Mouse (Mus musculus): Measurements from ENCODE around the gene Ercc8. TPM values are rescaled to one million over a fixed set of nuclear protein-coding genes. Genes with fewer than 3 reads are reported as not detected.
A peak's percentile ranks its signal among the peaks of the same experiment; 100 is the strongest.

The Ercc8 gene
- 10 to 100 TPM; 19.9 to 24.0 TPM for total RNA-seq (2021)
- long read RNA-seq, experiment 1, transcript Ercc8-205 (11 exons, 2,395 nt) = major isoform, 6 of 17 reads
- long read RNA-seq, experiment 1, partial matches to known transcripts = 0 of 17 reads
- long read RNA-seq, experiment 1, other reads (novel, unspliced or antisense) = 6 of 17 reads
- long read RNA-seq, experiment 2, partial matches to known transcripts = 1 of 9 reads
- long read RNA-seq, experiment 2, other reads (novel, unspliced or antisense) = 0 of 9 reads

- DNase-seq (ENCODE audit: low spot score in 2 of 2) = peak; percentile 95 to 97
- intact Hi-C loops (cut with DNase I) = loop anchor here (10.0 kb wide), 2 partner anchors 274 to 1214 kb away; partner anchors contain the start of gene Dimt1
Measured at GRCm38 (mm10) chr13:108158465-108159240, at the start of gene Ercc8, which contains the start of gene Ndufaf2. Gene Ercc8, plus strand, starts transcription at chr13:108158731. Gene Ndufaf2, minus strand, starts transcription at chr13:108158623.

- intact Hi-C loops (cut with DNase I) = no loop called here
- no peak for DNase-seq (ENCODE audit: low spot score in 2 of 2)
Measured at GRCm38 (mm10) chr13:108110929-108111328, 47.6 kb upstream of the Ercc8 start.

- intact Hi-C loops (cut with DNase I) = no loop called here
- DNase-seq (ENCODE audit: low spot score in 2 of 2) = no peak
Measured at GRCm38 (mm10) chr13:108113536-108113935, 45.0 kb upstream of the Ercc8 start.

GRCm38 (mm10) chr13:108114257-108114656, 44.3 kb upstream of the Ercc8 start:
- DNase-seq (ENCODE audit: low spot score in 2 of 2) = no peak
- intact Hi-C loops (cut with DNase I) = no loop called here

GRCm38 (mm10) chr13:108117654-108118053, 40.9 kb upstream of the Ercc8 start:
- DNase-seq (ENCODE audit: low spot score in 2 of 2) = no peak
- intact Hi-C loops (cut with DNase I) = no loop called here

GRCm38 (mm10) chr13:108118188-108118587, 40.3 kb upstream of the Ercc8 start:
- no peak for DNase-seq (ENCODE audit: low spot score in 2 of 2)
- intact Hi-C loops (cut with DNase I) = no loop called here

GRCm38 (mm10) chr13:108119411-108120310, 38.9 kb upstream of the Ercc8 start:
- no peak for DNase-seq (ENCODE audit: low spot score in 2 of 2)
- intact Hi-C loops (cut with DNase I) = loop anchor here (10.0 kb wide), 1 partner anchor 145 kb away; no protein-coding TSS in a partner anchor

- DNase-seq (ENCODE audit: low spot score in 2 of 2) = no peak
- intact Hi-C loops (cut with DNase I) = loop anchor here (10.0 kb wide), 1 partner anchor 148 kb away; no protein-coding TSS in a partner anchor
Measured at GRCm38 (mm10) chr13:108123109-108123723, 35.3 kb upstream of the Ercc8 start.

- intact Hi-C loops (cut with DNase I) = loop anchor here (10.0 kb wide), 1 partner anchor 149 kb away; no protein-coding TSS in a partner anchor
- no peak for DNase-seq (ENCODE audit: low spot score in 2 of 2)
Measured at GRCm38 (mm10) chr13:108124096-108124495, 34.4 kb upstream of the Ercc8 start.

GRCm38 (mm10) chr13:108126246-108126645, 32.3 kb upstream of the Ercc8 start:
- DNase-seq (ENCODE audit: low spot score in 2 of 2) = no peak
- intact Hi-C loops (cut with DNase I) = loop anchor here (5.0 to 10.0 kb wide), 2 partner anchors 84 to 151 kb away; partner anchors contain the start of gene Smim15

GRCm38 (mm10) chr13:108127130-108127529, 31.4 kb upstream of the Ercc8 start:
- intact Hi-C loops (cut with DNase I) = loop anchor here (5.0 to 10.0 kb wide), 2 partner anchors 85 to 152 kb away; partner anchors contain the start of gene Smim15
- DNase-seq (ENCODE audit: low spot score in 2 of 2) = peak; percentile 26 to 30

GRCm38 (mm10) chr13:108127883-108128282, 30.6 kb upstream of the Ercc8 start:
- DNase-seq (ENCODE audit: low spot score in 2 of 2) = no peak
- intact Hi-C loops (cut with DNase I) = loop anchor here (5.0 to 10.0 kb wide), 2 partner anchors 86 to 153 kb away; partner anchors contain the start of gene Smim15

GRCm38 (mm10) chr13:108129070-108129469, 29.5 kb upstream of the Ercc8 start:
- intact Hi-C loops (cut with DNase I) = loop anchor here (5.0 to 10.0 kb wide), 2 partner anchors 87 to 154 kb away; partner anchors contain the start of gene Smim15
- DNase-seq (ENCODE audit: low spot score in 2 of 2) = no peak

GRCm38 (mm10) chr13:108130737-108131136, 27.8 kb upstream of the Ercc8 start:
- peak; percentile 28 to 33 for DNase-seq (ENCODE audit: low spot score in 2 of 2)

GRCm38 (mm10) chr13:108132031-108132819, 26.3 kb upstream of the Ercc8 start:
- intact Hi-C loops (cut with DNase I) = no loop called here
- no peak for DNase-seq (ENCODE audit: low spot score in 2 of 2)

More at GRCm38 (mm10) chr13:108130737-108131136, 27.8 kb upstream of the Ercc8 start:
- intact Hi-C loops (cut with DNase I) = no loop called here

- intact Hi-C loops (cut with DNase I) = no loop called here
- no peak for DNase-seq (ENCODE audit: low spot score in 2 of 2)
Measured at GRCm38 (mm10) chr13:108135617-108136016, 22.9 kb upstream of the Ercc8 start.

GRCm38 (mm10) chr13:108138403-108138977, 20.0 kb upstream of the Ercc8 start:
- no peak for DNase-seq (ENCODE audit: low spot score in 2 of 2)
- intact Hi-C loops (cut with DNase I) = no loop called here

GRCm38 (mm10) chr13:108144086-108144485, 14.4 kb upstream of the Ercc8 start:
- no peak for DNase-seq (ENCODE audit: low spot score in 2 of 2)
- intact Hi-C loops (cut with DNase I) = no loop called here

All from left cerebral cortex, postnatal 14 days (tissue).